Mouse (Mus musculus): ENCODE results near the gene Dner. TPM values are rescaled to one million over a fixed set of nuclear protein-coding genes. Genes with fewer than 3 reads are reported as not detected.
A peak's percentile ranks its signal among the peaks of the same experiment; 100 is the strongest.
"Not testable (repeated sequence)": the region's sequence is repeated elsewhere in the genome, so short reads cannot be mapped to it uniquely, and the experiment has no call there.

Dner gene
- polyA plus RNA-seq, 1 experiment from 2014 or later = 3.7 TPM

- not testable (repeated sequence) for H3K4me1 ChIP-seq; H3K4me3 ChIP-seq (replicated peaks); H3K27me3 ChIP-seq (replicated peaks); H3K9me3 ChIP-seq; H3K9ac ChIP-seq; H3K27ac ChIP-seq; ATAC-seq (ENCODE audit: insufficient read depth, low FRiP score, low read depth); H3K4me2 ChIP-seq; H3K36me3 ChIP-seq
- WGBS = 60% methylated on average over 3 of the region's 3 CpGs
Observed at GRCm38 (mm10) chr1:84332797-84333196, 363.2 kb downstream of the Dner start.

GRCm38 (mm10) chr1:84331861-84332260, 364.2 kb downstream of the Dner start:
- H3K4me3 ChIP-seq (replicated peaks); H3K27ac ChIP-seq; H3K27me3 ChIP-seq (replicated peaks); H3K4me2 ChIP-seq; H3K36me3 ChIP-seq; H3K9ac ChIP-seq; H3K9me3 ChIP-seq; H3K4me1 ChIP-seq; ATAC-seq (ENCODE audit: insufficient read depth, low FRiP score, low read depth): not testable (repeated sequence)
- WGBS = 82% methylated on average over 12 of the region's 12 CpGs

GRCm38 (mm10) chr1:84325309-84325708, 370.7 kb downstream of the Dner start:
- Histone ChIP-seq H3K9me3 (no peaks in the 10 kb centered on the region), H3K27ac (no peak overlapping the region), H3K4me3 (replicated peaks) (no peak overlapping the region), H3K9ac (no peak overlapping the region), H3K27me3 (replicated peaks) (no peaks in the 10 kb centered on the region), H3K4me2 (no peak overlapping the region), H3K4me1 (no peaks in the 10 kb centered on the region), H3K36me3 (no peaks in the 10 kb centered on the region)
- 47% methylated on average over 3 of the region's 3 CpGs for WGBS
- no peak for ATAC-seq (ENCODE audit: insufficient read depth, low FRiP score, low read depth)

- ATAC-seq (ENCODE audit: insufficient read depth, low FRiP score, low read depth) = no peak
- Histone ChIP-seq H3K9me3 (no peaks in the 10 kb centered on the region), H3K27me3 (replicated peaks) (no peaks in the 10 kb centered on the region), H3K4me1 (no peaks in the 10 kb centered on the region), H3K36me3 (no peaks in the 10 kb centered on the region), H3K4me3 (replicated peaks) (no peak overlapping the region), H3K4me2 (no peak overlapping the region), H3K9ac (no peak overlapping the region), H3K27ac (no peak overlapping the region)
- 49% methylated on average over 4 of the region's 4 CpGs for WGBS
Observed at GRCm38 (mm10) chr1:84321327-84321726, 374.7 kb downstream of the Dner start.

Small RNAs within 50 kb of the gene (microRNA-seq; reads per million reads assigned to microRNA genes)
- 1.9 reads per million, percentile 2 among the genes with 10 or more reads in this experiment for gene Mir5126

Other genes with a start within 250 kb of the Dner start
- gene Fbxo36, start 143.6 kb upstream of the Dner start, polyA plus RNA-seq (2015; fragmentation: Nextera tagmentation; extraction: Ambion mirVana) = 10.1 and 10.5 TPM in 2 replicates
- 53.4 and 58.3 TPM in 2 replicates for gene Trip12, start 144.3 kb upstream of the Dner start, polyA plus RNA-seq (2015; fragmentation: Nextera tagmentation; extraction: Ambion mirVana)
- gene Slc16a14, start 238.9 kb upstream of the Dner start, polyA plus RNA-seq (2015; fragmentation: Nextera tagmentation; extraction: Ambion mirVana) = 0.26 and 0.35 TPM in 2 replicates